Mouse (Mus musculus): Measurements from ENCODE around the gene Trim65.

- TF ChIP-seq EP300 (IDR thresholded peaks at IDR 0.05) (peak; percentile 27; the same call in 1 of the 2 replicates), CTCF (IDR thresholded peaks at IDR 0.05) (no peak)
Observed at GRCm38 (mm10) chr11:116110540-116110939, 20.4 kb downstream of the Trim65 start.
